Mouse (Mus musculus): ENCODE results near the gene Hadh.

DNA sequence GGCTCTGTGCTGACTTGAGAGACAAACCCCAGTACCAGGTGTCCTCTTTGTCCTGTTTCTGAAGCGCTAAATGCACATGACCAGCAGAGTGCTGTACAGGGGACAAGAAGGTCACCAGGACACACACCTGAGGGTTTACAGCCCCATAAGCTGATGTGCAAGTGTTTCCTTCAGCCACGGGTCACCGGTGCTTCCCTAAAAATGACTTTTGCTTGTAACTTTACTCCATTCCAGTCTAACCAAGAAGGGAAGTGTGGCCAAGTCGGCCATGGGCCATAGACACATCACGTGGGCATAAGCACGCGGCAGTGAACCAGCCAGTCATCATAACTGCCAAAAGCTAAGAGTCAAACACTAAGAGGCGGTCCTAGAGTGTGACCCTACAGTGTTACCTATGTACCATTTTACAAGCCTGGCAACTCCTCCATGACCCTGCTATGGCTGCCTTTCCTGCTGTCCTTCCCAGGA is 25.3 kb downstream of the Hadh start:
- TF ChIP-seq ZNF384 (IDR thresholded peaks at IDR 0.05; ENCODE audit: low read depth, low read length) (no peak), TCF12 (IDR thresholded peaks at IDR 0.05; ENCODE audit: low read depth, low read length) (no peak)

Data from MEL (cell line).